Mouse (Mus musculus): ENCODE data around the gene Scn8a.

- TF ChIP-seq POLR2A (IDR thresholded peaks at IDR 0.05; ENCODE audit: insufficient read depth, low read depth, low read length) (no peak), CTCF (IDR thresholded peaks at IDR 0.05; ENCODE audit: insufficient read depth, low read depth, low read length) (no peak)
Observed at GRCm38 (mm10) chr15:101066364-101066847, 196.7 kb downstream of the Scn8a start.

All from olfactory bulb, adult 2 months (tissue).